Mouse (Mus musculus) kidney, postnatal 4 days (tissue): ENCODE measurements around the gene Inmt.
"Not testable (repeated sequence)": the region's sequence is repeated elsewhere in the genome, so short reads cannot be mapped to it uniquely, and the experiment has no call there.

Experiments
- DNase-seq, 2 experiments: peaks; one replicate each; pipeline ENCODE4 v3.0.0; 2021; ENCODE audit warnings: mixed read lengths in 2 of 2

Gene Inmt

GRCm38 (mm10) chr6:55174741-55175181, at the start of gene Inmt:
Gene Inmt (minus strand): TSS chr6:55175043.
- peak; percentile 48 to 57 for DNase-seq

GRCm38 (mm10) chr6:55223986-55224385, 49.1 kb upstream of the Inmt start:
- DNase-seq: no peak

GRCm38 (mm10) chr6:55218232-55218631, 43.4 kb upstream of the Inmt start:
- DNase-seq: no peak

GRCm38 (mm10) chr6:55214541-55214940, 39.7 kb upstream of the Inmt start:
- DNase-seq: peak in 1 of 2 experiments; percentile 19

- no peak for DNase-seq
Observed at GRCm38 (mm10) chr6:55210423-55211365, 35.9 kb upstream of the Inmt start.

- DNase-seq: no peak
Observed at GRCm38 (mm10) chr6:55207786-55208185, 32.9 kb upstream of the Inmt start.

GRCm38 (mm10) chr6:55203931-55204330, 29.1 kb upstream of the Inmt start:
- DNase-seq: peak in 1 of 2 experiments; percentile 18

- peak; percentile 87 to 93 for DNase-seq
Observed at GRCm38 (mm10) chr6:55202913-55203910, 28.4 kb upstream of the Inmt start, which contains the start of gene Mindy4. Gene Mindy4 (plus strand): TSS chr6:55203383.

- DNase-seq: no peak
Observed at GRCm38 (mm10) chr6:55199047-55199446, 24.2 kb upstream of the Inmt start.

GRCm38 (mm10) chr6:55193171-55193570, 18.3 kb upstream of the Inmt start:
- DNase-seq: no peak

- no peak for DNase-seq
Observed at GRCm38 (mm10) chr6:55191537-55191936, 16.7 kb upstream of the Inmt start.

- DNase-seq: no peak
Observed at GRCm38 (mm10) chr6:55189406-55189805, 14.6 kb upstream of the Inmt start.

- DNase-seq: not testable (repeated sequence)
Observed at GRCm38 (mm10) chr6:55187827-55188226, 13.0 kb upstream of the Inmt start.

- DNase-seq: no peak
Observed at GRCm38 (mm10) chr6:55182655-55183430, 8.0 kb upstream of the Inmt start.

- peak; percentile 22 to 30 for DNase-seq
Observed at GRCm38 (mm10) chr6:55179560-55179959, 4.7 kb upstream of the Inmt start.

- peak; percentile 44 to 58 for DNase-seq
Observed at GRCm38 (mm10) chr6:55177060-55177732, 2.4 kb upstream of the Inmt start.

- peak; percentile 16 to 32 for DNase-seq
Observed at GRCm38 (mm10) chr6:55175892-55176291, 1.0 kb upstream of the Inmt start.

GRCm38 (mm10) chr6:55175456-55175855, 613 bp upstream of the Inmt start:
- peak; percentile 35 to 45 for DNase-seq

- no peak for DNase-seq
Observed at GRCm38 (mm10) chr6:55173941-55174349, 898 bp downstream of the Inmt start.

GRCm38 (mm10) chr6:55173171-55173570, 1.7 kb downstream of the Inmt start:
- DNase-seq: no peak

GRCm38 (mm10) chr6:55171638-55172037, 3.2 kb downstream of the Inmt start:
- no peak for DNase-seq
